Mouse (Mus musculus) erythroblast, embryonic 14.5 days (primary cell): ENCODE data around the gene Mbnl2. TPM values are rescaled to one million over a fixed set of nuclear protein-coding genes. Genes with fewer than 3 reads are reported as not detected.

Experiments used
- H3K27me3 ChIP-seq: 2 replicates; pipeline ENCODE4 v1.6.1; 2012; ENCODE audit warnings: inconsistent platforms; ENCODE audit not compliant: control insufficient read depth
- H3K36me3 ChIP-seq: 2 replicates; pipeline ENCODE4 v1.6.1; 2012; ENCODE audit warnings: mild to moderate bottlenecking, inconsistent platforms; ENCODE audit not compliant: control insufficient read depth
- H3K4me1 ChIP-seq: 2 replicates; pipeline ENCODE4 v1.6.1; 2012; ENCODE audit warnings: inconsistent platforms; ENCODE audit not compliant: control insufficient read depth
- H3K4me3 ChIP-seq: replicated peaks from 2 replicates; pipeline ENCODE3; 2012; ENCODE audit warnings: moderate library complexity, mild to moderate bottlenecking, inconsistent platforms
- H3K9me3 ChIP-seq: 2 replicates; pipeline ENCODE4 v1.6.1; 2012; ENCODE audit warnings: low read length, inconsistent platforms, mixed read lengths; ENCODE audit not compliant: control insufficient read depth
- GATA1 ChIP-seq: IDR thresholded peaks from 2 replicates; pipeline ENCODE4 v1.6.1; 2012; ENCODE audit warnings: low read length, inconsistent platforms, mixed read lengths
- TAL1 ChIP-seq: IDR thresholded peaks from 3 replicates; pipeline ENCODE4 v1.6.1; 2012; ENCODE audit warnings: low read length, inconsistent platforms, mixed read lengths
- polyA plus RNA-seq: library from polyadenylated mRNA; stranded (reverse); fragments of >175 nt; gene quantifications from 2 replicates; pipeline ENCODE4 v1.2.3, GENCODE M21; 2012

Mbnl2 gene
- polyA plus RNA-seq, 1 experiment = 0.18 TPM

- Histone ChIP-seq H3K4me3 (no peak overlapping the region), H3K4me1 (no peaks in the 10 kb centered on the region), H3K27me3 (no peaks in the 10 kb centered on the region), H3K9me3 (no peaks in the 10 kb centered on the region), H3K36me3 (no peaks in the 10 kb centered on the region; the same call in 1 of the 2 replicates)
- TF ChIP-seq TAL1 = no peak
- TF ChIP-seq GATA1 = no peak
Measured at GRCm38 (mm10) chr14:120294480-120294879, 19.0 kb downstream of the Mbnl2 start.

- H3K9me3 ChIP-seq = no peaks in the 10 kb centered on the region
- no peaks in the 10 kb centered on the region for H3K4me1 ChIP-seq
- H3K4me3 ChIP-seq = no peak overlapping the region
- no peaks in the 10 kb centered on the region; the same call in 1 of the 2 replicates for H3K36me3 ChIP-seq
- no peaks in the 10 kb centered on the region for H3K27me3 ChIP-seq
- TF ChIP-seq GATA1 (no peak), TAL1 (no peak)
Measured at GRCm38 (mm10) chr14:120295355-120296220, 20.1 kb downstream of the Mbnl2 start.

GRCm38 (mm10) chr14:120296231-120297006 is 20.9 kb downstream of the Mbnl2 start:
- H3K27me3 ChIP-seq = no peaks in the 10 kb centered on the region
- TF ChIP-seq GATA1 (no peak), TAL1 (no peak)
- H3K4me3 ChIP-seq = no peak overlapping the region
- H3K36me3 ChIP-seq = no peaks in the 10 kb centered on the region
- no peaks in the 10 kb centered on the region for H3K9me3 ChIP-seq
- no peaks in the 10 kb centered on the region for H3K4me1 ChIP-seq

DNA sequence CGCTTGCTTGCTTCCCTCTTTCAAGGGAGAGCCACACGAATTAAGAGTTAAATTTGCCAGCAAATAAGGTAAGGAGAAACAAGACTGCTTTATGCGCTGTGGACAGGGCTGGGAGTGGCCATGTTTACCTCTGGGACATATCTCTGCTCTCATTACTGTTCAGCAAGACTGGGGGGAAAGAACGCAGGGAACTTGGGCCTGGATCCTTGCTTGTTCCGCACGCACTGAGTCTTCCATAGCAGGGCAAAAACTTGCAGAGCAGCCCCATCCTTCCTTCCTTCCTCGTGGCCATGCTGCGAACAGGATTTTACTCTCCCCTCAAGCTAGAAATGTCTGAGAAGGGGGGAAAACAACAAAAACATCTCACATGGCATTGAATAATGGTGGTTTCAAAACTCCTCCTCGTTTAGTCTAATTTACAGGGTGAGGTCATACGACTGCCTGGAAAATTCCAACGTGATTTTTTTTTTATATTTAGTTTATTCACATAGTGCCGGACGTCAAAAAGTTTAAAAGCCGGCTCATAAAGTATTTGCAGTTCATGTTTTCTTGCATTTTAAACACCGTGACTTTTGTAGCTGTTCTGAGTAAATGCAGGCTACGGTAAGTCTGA is 21.8 kb downstream of the Mbnl2 start:
- H3K36me3 ChIP-seq = no peaks in the 10 kb centered on the region
- TF ChIP-seq GATA1 = no peak
- no peak for TF ChIP-seq TAL1
- H3K27me3 ChIP-seq = no peaks in the 10 kb centered on the region
- no peaks in the 10 kb centered on the region for H3K9me3 ChIP-seq
- no peaks in the 10 kb centered on the region for H3K4me1 ChIP-seq
- no peak overlapping the region for H3K4me3 ChIP-seq

DNA sequence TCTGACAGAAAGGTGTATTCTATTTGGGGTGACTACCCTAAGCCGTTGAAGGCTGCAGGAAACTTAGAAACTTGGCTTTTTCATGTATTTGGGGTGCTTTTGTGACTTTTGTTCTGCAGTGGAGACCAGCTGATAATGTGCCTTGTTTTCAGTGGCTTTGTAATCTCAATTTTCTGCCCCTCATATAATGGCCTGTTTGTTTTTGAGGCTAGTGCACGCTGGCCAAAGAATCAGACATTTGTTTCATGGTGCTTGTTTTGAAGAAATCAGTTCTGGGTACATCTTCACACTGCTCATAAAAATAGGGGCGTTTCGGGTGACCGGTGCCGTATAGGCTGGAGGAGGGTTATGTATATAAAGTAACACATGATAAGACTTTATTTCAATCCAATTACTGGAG is 22.4 kb downstream of the Mbnl2 start:
- Histone ChIP-seq H3K4me1 (no peaks in the 10 kb centered on the region), H3K9me3 (no peaks in the 10 kb centered on the region), H3K4me3 (no peak overlapping the region), H3K36me3 (no peaks in the 10 kb centered on the region), H3K27me3 (no peaks in the 10 kb centered on the region)
- TF ChIP-seq GATA1 (no peak), TAL1 (no peak)

DNA sequence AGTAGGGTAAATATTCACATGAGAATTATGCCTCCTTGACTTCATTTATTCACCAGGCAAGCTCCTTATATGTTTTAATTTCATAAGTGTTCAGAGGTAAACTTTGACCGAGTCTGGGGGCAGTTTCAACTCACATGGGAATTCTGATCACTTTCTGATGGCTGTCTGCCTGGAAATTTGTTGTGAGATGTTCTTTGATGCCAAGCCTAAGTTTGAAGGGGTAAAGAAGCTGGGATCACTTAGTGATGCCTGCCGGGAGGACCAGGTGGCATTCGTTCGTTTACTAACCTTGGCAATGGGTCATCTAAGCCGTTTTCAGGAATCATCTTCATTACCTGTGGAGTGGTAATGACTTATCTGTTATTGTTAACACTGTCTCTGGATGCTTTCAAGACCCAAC is 23.0 kb downstream of the Mbnl2 start:
- Histone ChIP-seq H3K4me1 (no peaks in the 10 kb centered on the region; the same call in 1 of the 2 replicates), H3K4me3 (no peak overlapping the region), H3K36me3 (no peaks in the 10 kb centered on the region), H3K27me3 (no peaks in the 10 kb centered on the region), H3K9me3 (no peaks in the 10 kb centered on the region)
- TF ChIP-seq TAL1 (no peak), GATA1 (no peak)

DNA sequence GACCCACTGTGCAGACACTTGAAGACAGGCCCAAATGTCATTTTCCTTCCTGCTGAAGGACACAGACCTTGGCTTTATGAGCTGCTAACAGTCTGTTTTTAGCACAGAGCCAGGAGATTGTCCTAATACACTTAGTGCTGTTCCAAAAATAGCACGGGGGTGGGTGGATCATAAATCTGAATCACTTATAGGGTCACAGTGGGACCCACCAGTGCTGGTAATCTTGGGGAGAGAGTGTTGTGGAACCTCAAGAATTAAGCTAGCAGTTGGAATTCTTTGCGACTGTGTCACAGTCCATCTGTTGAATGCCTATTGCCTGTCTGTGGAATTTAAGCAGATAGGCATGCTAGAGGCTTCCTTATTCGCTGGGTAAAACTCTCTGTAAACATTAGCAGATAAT is 24.2 kb downstream of the Mbnl2 start:
- Histone ChIP-seq H3K4me1 (no peaks in the 10 kb centered on the region; the same call in 1 of the 2 replicates), H3K9me3 (no peaks in the 10 kb centered on the region), H3K4me3 (no peak overlapping the region), H3K27me3 (no peaks in the 10 kb centered on the region), H3K36me3 (no peaks in the 10 kb centered on the region)
- no peak for TF ChIP-seq GATA1
- TF ChIP-seq TAL1 = no peak

DNA sequence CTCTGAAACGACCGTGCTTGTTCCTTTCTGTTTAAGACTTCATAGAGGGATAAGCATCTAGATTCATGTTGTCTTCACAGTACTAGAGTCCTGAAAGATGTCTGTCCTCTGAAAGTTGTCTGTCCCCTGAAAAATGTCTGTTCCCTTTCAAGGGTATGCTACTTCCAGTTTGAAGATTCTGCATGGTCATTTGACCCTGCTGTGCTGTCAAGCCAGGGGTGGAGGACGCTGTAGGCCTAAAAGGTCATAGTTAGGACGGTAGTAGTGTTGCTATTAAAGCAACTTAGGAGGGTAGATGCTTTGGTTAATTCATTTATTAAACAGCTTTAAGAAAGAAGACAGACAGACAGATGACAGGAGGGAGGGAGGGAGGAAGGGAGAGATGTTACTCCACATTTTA is 24.7 kb downstream of the Mbnl2 start:
- Histone ChIP-seq H3K27me3 (no peaks in the 10 kb centered on the region), H3K36me3 (no peaks in the 10 kb centered on the region), H3K4me3 (no peak overlapping the region), H3K9me3 (no peaks in the 10 kb centered on the region), H3K4me1 (no peaks in the 10 kb centered on the region; the same call in 1 of the 2 replicates)
- TF ChIP-seq TAL1 (no peak), GATA1 (no peak)

GRCm38 (mm10) chr14:120300814-120301213 is 25.3 kb downstream of the Mbnl2 start:
- no peaks in the 10 kb centered on the region for H3K36me3 ChIP-seq
- no peaks in the 10 kb centered on the region for H3K9me3 ChIP-seq
- H3K27me3 ChIP-seq = no peaks in the 10 kb centered on the region
- TF ChIP-seq GATA1 (no peak), TAL1 (no peak)
- H3K4me3 ChIP-seq = no peak overlapping the region
- H3K4me1 ChIP-seq = no peaks in the 10 kb centered on the region; the same call in 1 of the 2 replicates
